ENCODE assay signal across 8 mouse cellular contexts in genomic region chr7:99215347-99215855, GRCm38 (mm10). TPM values are rescaled to one million over a fixed set of nuclear protein-coding genes. Genes with fewer than 3 reads are reported as not detected.
A peak's percentile ranks its signal among the peaks of the same experiment; 100 is the strongest.
DNase-seq lines count a peak whose midpoint lies in the region; ATAC-seq and TF ChIP-seq lines count a peak whose summit lies in the region.

No protein-coding gene starts in this region.

- H3K4me1 ChIP-seq in lung, embryonic 14.5 days (ENCODE audit: insufficient read depth): no peaks in the 10 kb centered on the region
- H3K4me1 ChIP-seq in brown adipose tissue, adult 24 weeks (ENCODE audit: control insufficient read depth, insufficient read depth, insufficient read length, low read length): peaks cover 19% of the 10 kb centered on the region

- H3K36me3 ChIP-seq in lung, embryonic 14.5 days (ENCODE audit: insufficient read depth): no peaks in the 10 kb centered on the region

- 41% methylated on average over 8 of the region's 8 CpGs for WGBS in lung, embryonic 14.5 days

- DNase-seq in lung, embryonic 14.5 days: peak; percentile 64
- no peak for DNase-seq in lung, adult 18-20 months
- DNase-seq in heart, postnatal 4 days: peak; percentile 69
- DNase-seq in skeletal muscle tissue, adult 2 months (ENCODE audit: low read depth, low spot score): peak; percentile 69
- no peak for DNase-seq in thymus, postnatal 25 days
- DNase-seq in cerebellum, adult 11 months: no peak
- no peak for DNase-seq in left cerebral cortex, adult 18-20 months (ENCODE audit: low spot score in 2 of 2)

- H3K9ac ChIP-seq in lung, embryonic 14.5 days: no peak overlapping the region

- no peaks in the 10 kb centered on the region for H3K27me3 ChIP-seq in lung, embryonic 14.5 days (ENCODE audit: insufficient read depth, low read length)

- H3K9me3 ChIP-seq in lung, embryonic 14.5 days (ENCODE audit: low read depth, low read length): no peaks in the 10 kb centered on the region

- H3K4me2 ChIP-seq in lung, embryonic 14.5 days: no peak overlapping the region

- no peak for TF ChIP-seq CTCF in lung, embryonic 14.5 days (IDR thresholded peaks at IDR 0.05; ENCODE audit: low read depth)

- ATAC-seq in lung, embryonic 14.5 days (ENCODE audit: insufficient read depth): peak; percentile 50

- no peak overlapping the region for H3K4me3 ChIP-seq in lung, embryonic 14.5 days (ENCODE audit: low read depth, low read length)
- H3K4me3 ChIP-seq in brown adipose tissue, adult 24 weeks (ENCODE audit: insufficient read depth, low read depth, low read length): no peak overlapping the region

- no peak overlapping the region for H3K27ac ChIP-seq in lung, embryonic 14.5 days (ENCODE audit: low read depth)
- H3K27ac ChIP-seq in brown adipose tissue, adult 24 weeks (replicated peaks; ENCODE audit: low read depth, low read length): peak overlapping the region; percentile 88

RNA-seq across cellular contexts. Expression of gene Mogat2, which starts 23.0 kb away (rescaled TPM):
- polyA plus RNA-seq in lung, embryonic 14.5 days (2014; fragmentation: Nextera tagmentation; extraction: Ambion mirVana): 1.4 and 1.6 TPM in 2 replicates
- 0.59 and 1.3 TPM in 2 replicates for polyA plus RNA-seq in brown adipose tissue, adult 24 weeks (2012; ENCODE audit: insufficient read depth, insufficient read length, missing spikeins)
- not detected for total RNA-seq in heart, postnatal 4 days (2021)
- not detected for total RNA-seq in left cerebral cortex, adult 18-20 months (2021)

RNA-seq across cellular contexts. Expression of gene Dgat2, which starts 32.9 kb away (rescaled TPM):
- 17.0 and 25.2 TPM in 2 replicates for polyA plus RNA-seq in lung, embryonic 14.5 days (2014; fragmentation: Nextera tagmentation; extraction: Ambion mirVana)
- polyA plus RNA-seq in brown adipose tissue, adult 24 weeks (2012; ENCODE audit: insufficient read depth, insufficient read length, missing spikeins): 1,082 and 1,581 TPM in 2 replicates
- 10 to 100 TPM; 69.7 to 78.2 TPM for total RNA-seq in heart, postnatal 4 days (2021)
- total RNA-seq in left cerebral cortex, adult 18-20 months (2021): 10 to 100 TPM; 57.5 to 63.0 TPM

RNA-seq across cellular contexts. Expression of gene Map6, which starts 51.8 kb away (rescaled TPM):
- 1.2 and 2.0 TPM in 2 replicates for polyA plus RNA-seq in lung, embryonic 14.5 days (2014; fragmentation: Nextera tagmentation; extraction: Ambion mirVana)
- 9.4 and 18.8 TPM in 2 replicates for polyA plus RNA-seq in brown adipose tissue, adult 24 weeks (2012; ENCODE audit: insufficient read depth, insufficient read length, missing spikeins)
- 1 to 10 TPM; 4.6 to 4.8 TPM for total RNA-seq in heart, postnatal 4 days (2021)
- total RNA-seq in left cerebral cortex, adult 18-20 months (2021): 100 to 1,000 TPM; 134 to 141 TPM

Comparison
In these comparisons a context has a peak if more than half of its experiments do, and no peak if none do; other contexts are left out.
1. DNase-seq: peak in lung, embryonic 14.5 days (single experiment), heart, postnatal 4 days (single experiment) and skeletal muscle tissue, adult 2 months (single experiment); none in lung, adult 18-20 months (0 of 2), thymus, postnatal 25 days (single experiment), cerebellum, adult 11 months (single experiment) and left cerebral cortex, adult 18-20 months (0 of 2).
2. RNA of gene Map6, which starts 51.8 kb away (total RNA-seq): 134 to 141 TPM in left cerebral cortex, adult 18-20 months; 4.6 to 4.8 TPM in heart, postnatal 4 days; every median in the first group is over 10 times any median in the second.